Mouse (Mus musculus): Measurements from ENCODE around the gene Gprc5c. TPM values are rescaled to one million over a fixed set of nuclear protein-coding genes. Genes with fewer than 3 reads are reported as not detected.

Gprc5c gene
- total RNA-seq, 2 experiments from 2014 or later, result 3.9 to 5.1 TPM

- no peak for DNase-seq (ENCODE audit: low spot score in 2 of 2)
These were observed 17.8 kb upstream of the Gprc5c start for GRCm38 (mm10) chr11:114833166-114833565.

DNA sequence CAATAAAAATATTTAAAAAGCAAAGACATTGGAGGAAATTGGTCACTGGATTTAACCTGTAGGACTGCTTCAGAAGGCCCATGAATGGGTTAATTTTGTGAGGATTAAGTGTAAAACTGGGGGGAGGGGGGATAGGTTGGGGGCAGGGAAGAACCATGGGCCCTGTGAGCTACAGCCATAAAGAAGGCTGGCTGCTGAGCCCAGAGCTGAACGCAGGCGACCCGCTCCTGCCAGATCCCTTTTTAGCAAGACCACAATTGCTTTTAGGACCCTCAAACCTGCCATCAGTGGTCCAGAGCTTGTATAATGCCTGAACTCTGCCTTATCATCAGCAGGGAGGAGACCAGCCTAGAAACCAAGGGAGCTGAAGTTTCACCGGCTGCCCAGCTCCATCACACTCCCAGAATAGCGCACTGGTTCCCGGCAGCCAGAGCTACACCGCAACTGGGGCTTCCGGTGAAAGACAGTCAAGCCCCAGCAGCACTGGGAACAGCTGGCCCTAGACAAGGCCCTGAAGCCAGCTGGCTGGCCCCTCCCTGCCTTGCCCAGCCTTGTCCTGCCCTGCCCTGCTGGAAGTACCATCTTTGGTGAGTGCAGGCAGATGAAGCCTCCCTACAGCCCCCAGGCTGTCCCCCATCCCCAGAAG lies 7.0 kb upstream of the Gprc5c start:
- DNase-seq (ENCODE audit: low spot score in 2 of 2), result no peak

DNA sequence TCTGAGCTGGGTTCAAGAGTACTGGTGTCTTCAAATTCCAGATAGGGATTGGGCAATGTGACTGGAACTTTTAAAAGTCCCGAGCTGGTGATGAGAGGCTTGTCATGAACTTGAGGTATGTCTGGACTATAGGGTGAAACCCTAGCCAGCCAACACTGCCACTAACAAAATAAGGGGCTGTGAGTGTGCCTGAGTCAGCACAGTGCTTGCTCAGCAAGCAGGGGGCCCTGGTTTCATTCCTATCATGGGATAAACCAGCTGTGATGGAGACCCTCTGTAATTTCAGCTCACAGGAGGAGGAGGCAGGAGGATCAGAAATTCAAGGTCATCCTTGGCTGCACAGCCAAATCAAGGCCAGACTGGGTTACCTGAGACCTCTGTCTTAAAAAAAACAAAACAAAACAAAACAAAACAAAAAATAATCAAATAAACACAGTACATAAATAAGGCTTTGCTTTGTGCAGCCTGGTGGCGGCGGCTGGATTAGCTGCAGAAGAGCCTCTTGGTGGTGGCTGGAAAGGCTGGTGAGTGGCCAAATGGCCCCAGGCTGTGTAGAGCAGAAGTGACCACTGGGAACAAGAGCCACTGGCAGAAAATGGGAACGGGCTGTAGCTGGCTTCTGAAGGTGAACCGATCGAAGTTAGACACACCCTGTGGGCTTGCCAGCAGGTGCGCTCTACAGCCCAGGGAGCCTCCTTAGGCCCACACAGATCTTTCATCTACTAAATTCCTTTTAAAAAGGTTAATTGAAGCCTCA lies 6.3 kb upstream of the Gprc5c start:
- no peak for DNase-seq (ENCODE audit: low spot score in 2 of 2)

DNA sequence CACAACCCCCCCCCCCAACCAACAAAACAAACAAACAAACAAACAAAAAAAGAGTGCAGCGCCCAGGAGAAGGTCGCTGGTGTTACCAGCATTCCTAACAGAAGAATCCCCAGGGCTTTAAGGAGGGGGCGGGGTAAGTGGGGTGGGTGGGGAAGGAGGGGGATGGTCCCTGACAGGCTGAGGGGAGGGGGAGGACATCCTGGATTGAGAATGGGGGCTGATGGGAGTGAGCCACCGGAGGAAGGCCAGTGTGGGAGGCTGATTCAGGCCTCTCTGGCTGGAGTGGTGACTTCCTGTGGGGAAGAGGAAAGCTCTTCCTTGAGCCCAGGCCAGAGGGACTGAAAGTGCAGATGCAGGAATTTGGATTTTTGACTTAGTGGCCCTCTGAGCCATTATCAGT lies 4.6 kb upstream of the Gprc5c start:
- no peak for DNase-seq (ENCODE audit: low spot score in 2 of 2)

GRCm38 (mm10) chr11:114847008-114847407 lies 3.9 kb upstream of the Gprc5c start:
- no peak for DNase-seq (ENCODE audit: low spot score in 2 of 2)

DNA sequence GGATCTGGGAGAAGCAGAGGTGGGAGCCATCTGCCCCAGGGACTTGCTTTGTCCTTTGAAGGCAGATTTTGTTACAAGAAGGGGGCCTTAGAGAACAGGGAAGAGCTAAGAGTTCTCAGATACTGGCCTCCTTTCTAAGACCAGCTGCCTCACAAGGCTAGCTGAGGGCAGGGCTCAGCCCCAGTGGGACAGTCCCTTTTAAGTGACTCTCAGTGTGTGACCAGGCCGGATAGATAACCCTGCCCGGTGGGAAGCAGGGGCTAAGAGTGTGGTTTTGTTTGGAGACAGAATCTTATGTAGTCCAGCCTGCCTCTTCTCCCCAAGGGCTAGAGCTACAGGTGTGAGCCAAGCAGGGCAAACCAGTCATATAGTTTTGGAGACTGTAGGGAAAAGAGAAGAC lies 1.4 kb upstream of the Gprc5c start:
- DNase-seq (ENCODE audit: low spot score in 2 of 2), result no peak

GRCm38 (mm10) chr11:114850066-114850451 lies 893 bp upstream of the Gprc5c start:
- no peak for DNase-seq (ENCODE audit: low spot score in 2 of 2)

GRCm38 (mm10) chr11:114851269-114851607 lies 286 bp downstream of the Gprc5c start:
- DNase-seq (ENCODE audit: low spot score in 2 of 2), result peak in 1 of 2 experiments; percentile 32

DNA sequence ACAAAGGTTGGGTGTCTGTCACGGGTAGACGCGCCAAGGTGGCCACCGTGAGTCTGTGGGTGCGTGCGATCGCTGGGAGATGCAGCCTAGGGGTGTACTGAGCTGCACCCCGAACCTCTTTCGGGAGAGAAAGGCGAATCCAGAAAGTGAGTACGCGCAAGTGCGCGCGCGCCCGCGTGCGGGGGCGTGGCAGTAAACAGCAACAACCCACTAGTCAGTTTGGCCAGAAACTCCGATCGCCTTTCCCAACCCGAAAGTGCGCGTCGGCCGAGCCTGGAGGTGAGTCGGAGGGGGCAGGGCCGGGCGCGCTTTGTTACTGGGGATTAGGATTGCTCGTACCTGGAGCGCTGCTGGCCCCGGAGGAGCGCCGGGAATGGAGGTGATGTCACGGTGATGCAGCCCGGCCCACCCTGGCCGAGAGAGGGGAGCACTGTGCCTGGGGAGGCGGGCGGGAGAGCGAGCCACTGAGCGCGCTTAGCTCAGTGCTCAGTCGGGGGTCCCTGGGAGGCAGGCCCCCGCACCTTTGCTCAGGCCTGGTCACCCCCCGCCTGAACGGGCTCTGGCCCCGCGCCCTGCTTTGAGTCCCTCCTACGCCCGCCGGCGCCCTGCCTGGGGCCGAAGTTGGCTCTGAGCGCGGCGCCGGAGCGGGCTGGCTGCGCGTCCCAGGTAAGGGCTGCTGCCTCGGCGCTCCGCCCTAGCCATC lies 807 bp downstream of the Gprc5c start:
- peak; percentile 49 to 63 for DNase-seq (ENCODE audit: low spot score in 2 of 2)

- no peak for DNase-seq (ENCODE audit: low spot score in 2 of 2)
These were observed 1.6 kb downstream of the Gprc5c start for GRCm38 (mm10) chr11:114852311-114853173.

DNA sequence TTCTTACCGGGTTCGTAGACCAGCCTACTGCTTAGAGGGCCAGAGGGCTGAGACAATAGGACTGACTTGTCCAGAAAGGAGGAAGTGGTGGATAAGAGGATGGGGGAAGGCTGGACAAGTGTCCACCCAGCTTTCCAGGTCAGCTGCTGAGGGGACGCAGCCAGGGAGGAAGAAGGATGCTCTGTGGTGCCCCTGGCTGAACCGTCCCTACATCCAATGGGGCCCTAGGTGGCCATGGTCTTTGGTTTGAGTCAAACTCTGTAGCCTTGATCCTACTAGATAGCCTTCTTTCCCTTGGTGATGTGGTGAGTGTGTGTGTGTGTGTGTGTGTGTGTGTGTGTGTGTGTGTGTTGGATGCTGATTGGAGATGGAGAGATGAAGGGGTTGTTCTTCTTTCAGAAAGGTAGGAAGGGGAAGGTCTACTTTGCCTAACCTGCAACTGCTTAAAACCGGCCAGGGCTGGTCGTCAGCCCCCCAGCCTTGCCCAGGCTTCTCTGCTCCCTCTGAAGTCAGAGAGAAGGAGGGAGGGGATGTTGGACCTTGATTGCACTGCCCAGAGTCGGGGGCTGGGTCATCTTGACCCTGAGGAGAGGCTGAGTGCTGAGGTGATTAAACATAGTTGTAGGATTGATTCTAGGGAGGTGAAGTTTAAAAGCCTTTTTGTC lies 2.4 kb downstream of the Gprc5c start:
- no peak for DNase-seq (ENCODE audit: low spot score in 2 of 2)

- DNase-seq (ENCODE audit: low spot score in 2 of 2), result no peak
These were observed 3.6 kb downstream of the Gprc5c start for GRCm38 (mm10) chr11:114854581-114854980.

GRCm38 (mm10) chr11:114856125-114856524 lies 5.2 kb downstream of the Gprc5c start:
- DNase-seq (ENCODE audit: low spot score in 2 of 2), result no peak

DNA sequence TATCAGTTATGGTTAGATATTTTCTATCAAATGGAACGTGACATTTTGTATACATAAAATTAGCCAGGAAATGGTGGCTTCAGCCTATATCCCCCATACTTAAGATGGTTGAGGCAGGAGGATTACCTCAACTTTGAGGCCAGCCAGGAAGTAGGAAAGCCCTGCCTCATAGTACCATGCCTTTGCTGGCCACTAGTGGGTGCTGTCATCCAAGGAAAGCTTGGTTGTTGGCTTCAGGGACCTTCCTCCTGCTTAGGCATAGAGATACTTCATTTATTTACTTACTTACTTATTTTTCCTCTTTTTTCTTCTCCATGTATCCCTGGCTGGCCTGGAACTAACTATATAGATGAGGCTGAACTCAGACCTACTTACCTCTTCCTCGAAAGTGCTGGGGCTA lies 7.7 kb downstream of the Gprc5c start:
- no peak for DNase-seq (ENCODE audit: low spot score in 2 of 2)

DNA sequence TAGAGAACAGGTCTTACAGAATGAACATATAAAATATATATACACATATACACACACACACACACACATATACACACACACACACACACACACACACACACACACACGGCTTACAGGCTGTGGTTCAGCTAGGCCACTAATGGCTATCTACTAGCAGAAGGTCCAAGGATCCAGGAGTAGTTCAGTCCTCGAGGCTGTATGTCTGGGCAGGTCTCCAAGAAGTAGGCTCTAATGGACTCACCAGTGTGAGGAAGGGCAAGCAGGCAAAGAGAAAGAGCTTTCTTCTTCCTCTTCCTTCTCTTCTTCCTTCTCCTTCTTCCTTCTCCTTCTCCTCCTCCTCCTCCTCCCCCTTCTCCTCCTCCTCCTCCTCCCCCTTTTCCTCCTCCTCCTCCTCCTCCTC lies 10.1 kb downstream of the Gprc5c start:
- no peak for DNase-seq (ENCODE audit: low spot score in 2 of 2)

DNA sequence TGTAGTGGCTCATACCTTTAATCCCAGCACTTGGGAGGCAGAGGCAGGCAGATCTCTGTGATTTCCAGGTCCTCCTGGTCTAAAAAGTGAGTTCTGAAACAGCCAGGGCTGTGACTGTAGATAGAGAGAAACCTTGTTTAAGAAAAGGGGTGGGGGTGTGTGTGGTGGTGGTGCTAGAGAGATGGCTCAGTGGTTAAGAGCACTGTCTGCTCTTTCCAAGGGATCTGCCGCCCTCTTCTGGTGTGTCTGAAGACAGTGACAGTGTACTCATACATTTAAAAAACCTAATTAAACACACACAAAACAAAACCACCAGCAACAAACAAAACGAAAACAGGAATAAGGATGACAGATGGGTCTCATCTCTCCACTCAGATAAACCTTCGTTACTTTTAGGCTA lies 11.7 kb downstream of the Gprc5c start:
- no peak for DNase-seq (ENCODE audit: low spot score in 2 of 2)

DNA sequence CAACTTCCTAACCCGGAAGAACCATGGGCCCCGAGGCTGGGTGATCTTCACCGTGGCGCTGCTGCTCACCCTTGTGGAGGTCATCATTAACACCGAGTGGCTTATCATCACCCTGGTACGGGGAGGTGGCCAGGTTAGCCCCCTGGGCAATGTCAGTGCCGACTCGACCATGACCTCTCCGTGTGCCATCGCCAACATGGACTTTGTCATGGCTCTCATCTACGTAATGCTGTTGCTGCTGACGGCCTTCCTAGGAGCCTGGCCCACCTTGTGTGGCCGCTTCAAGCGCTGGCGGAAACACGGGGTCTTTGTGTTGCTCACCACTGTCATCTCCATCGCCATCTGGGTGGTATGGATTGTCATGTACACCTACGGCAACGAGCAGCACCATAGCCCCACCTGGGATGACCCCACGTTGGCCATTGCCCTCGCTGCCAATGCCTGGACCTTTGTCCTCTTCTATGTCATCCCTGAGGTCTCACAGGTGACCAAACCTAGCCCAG lies 13.0 kb downstream of the Gprc5c start:
- no peak for DNase-seq (ENCODE audit: low spot score in 2 of 2)

- DNase-seq (ENCODE audit: low spot score in 2 of 2), result no peak
These were observed 15.0 kb downstream of the Gprc5c start for GRCm38 (mm10) chr11:114865999-114866398.

- DNase-seq (ENCODE audit: low spot score in 2 of 2), result no peak
These were observed 15.8 kb downstream of the Gprc5c start for GRCm38 (mm10) chr11:114866486-114867360.
